Mouse (Mus musculus) kidney, embryonic 15.5 days (tissue): ENCODE data around the gene B230104I21Rik. TPM values are rescaled to one million over a fixed set of nuclear protein-coding genes. Genes with fewer than 3 reads are reported as not detected.

ENCODE experiments used
- ATAC-seq: fragments of 200-750 bp; cut with Nextera tagmentation; replicated peaks from 2 replicates; pipeline ENCODE4 v1.8.0; 2017; ENCODE audit warnings: moderate TSS enrichment; ENCODE audit not compliant: low FRiP score
- H3K27ac ChIP-seq: fragments of 300-500 bp; sonication (generic); 2 replicates; pipeline ENCODE4 v1.5.1; 2015; ENCODE audit warnings: mild to moderate bottlenecking, inconsistent platforms
- H3K27me3 ChIP-seq: fragments of 300-500 bp; sonication (generic); 2 replicates; pipeline ENCODE4 v1.6.1; 2015; ENCODE audit warnings: inconsistent platforms
- H3K36me3 ChIP-seq: fragments of 300-500 bp; sonication (generic); 2 replicates; pipeline ENCODE4 v1.6.1; 2015; ENCODE audit warnings: inconsistent platforms
- H3K4me1 ChIP-seq: fragments of 300-500 bp; sonication (generic); 2 replicates; pipeline ENCODE4 v1.6.1; 2015; ENCODE audit warnings: inconsistent platforms
- H3K4me2 ChIP-seq: fragments of 300-500 bp; sonication (generic); 2 replicates; pipeline ENCODE4 v1.6.1; 2015; ENCODE audit warnings: moderate library complexity, mild to moderate bottlenecking, inconsistent platforms
- H3K4me3 ChIP-seq: fragments of 300-500 bp; sonication (generic); replicated peaks from 2 replicates; pipeline ENCODE4 v1.5.1; 2015; ENCODE audit warnings: mild to moderate bottlenecking, inconsistent platforms
- H3K9ac ChIP-seq: fragments of 300-500 bp; sonication (generic); 2 replicates; pipeline ENCODE4 v1.6.1; 2015; ENCODE audit warnings: mild to moderate bottlenecking, inconsistent platforms
- H3K9me3 ChIP-seq: fragments of 300-500 bp; sonication (generic); replicated peaks from 2 replicates; pipeline ENCODE4 v1.6.1; 2016; ENCODE audit warnings: inconsistent platforms
- WGBS: fragments of 180-500 bp; shearing (Covaris S2); methylation state at CpG from one replicate; pipeline ENCODE4 v1.1.7; 2015; ENCODE audit warnings: mixed read lengths; 5-methylcytosine and 5-hydroxymethylcytosine counted together
- polyA plus RNA-seq: library from polyadenylated mRNA; unstranded; fragments of >200 nt; fragmentation: Nextera tagmentation; extraction: Ambion mirVana; gene quantifications from 2 replicates; pipeline ENCODE4 v1.2.1, GENCODE M21; 2015

Gene B230104I21Rik
- not detected in 2 replicates for polyA plus RNA-seq

DNA sequence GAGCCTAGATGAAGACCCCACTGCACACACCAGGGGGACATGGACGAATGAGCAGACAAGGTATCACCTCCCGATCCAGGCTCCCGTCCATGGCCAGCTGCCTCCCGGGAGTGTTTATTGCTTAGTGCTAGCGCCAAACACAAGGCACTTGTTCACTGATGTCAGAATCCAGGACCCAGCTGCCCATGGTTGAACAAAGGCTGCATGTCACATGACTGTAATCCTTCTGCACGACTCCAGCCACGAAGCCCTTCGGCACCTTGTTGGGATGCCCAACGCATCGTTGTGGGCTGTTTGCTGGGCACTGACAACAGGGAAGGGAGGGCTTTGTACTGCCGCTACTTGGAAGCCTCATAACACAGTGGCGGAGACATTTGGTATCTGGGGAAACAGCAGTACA, at the start of gene B230104I21Rik:
B230104I21Rik (plus strand) TSS at position 367 of the 400 bp plus-strand sequence.
- ATAC-seq: no peak
- WGBS: 43% methylated on average over 12 of the region's 12 CpGs

DNA sequence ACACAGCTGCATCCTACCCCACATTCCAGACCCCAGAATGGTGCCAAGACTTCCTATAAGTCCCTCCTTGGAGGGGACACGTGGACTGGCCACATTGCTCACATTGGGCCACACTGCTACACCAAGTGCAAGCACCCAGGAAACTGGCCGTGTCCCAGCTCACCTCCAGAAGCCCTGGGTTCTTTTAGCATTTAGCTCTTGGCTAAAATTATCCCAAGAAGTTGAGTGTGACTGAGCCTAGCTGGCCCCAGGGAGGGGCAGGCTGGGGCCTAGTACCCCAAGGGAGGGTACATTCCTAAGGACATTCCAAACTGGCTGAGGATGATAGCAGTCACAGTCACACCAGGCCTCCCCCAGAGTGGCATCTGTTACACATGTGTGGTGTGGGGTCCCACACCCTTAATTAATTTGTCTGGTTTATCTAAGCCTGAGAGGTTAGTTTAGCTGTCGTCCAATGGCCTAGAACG, 42.2 kb upstream of the B230104I21Rik start:
- Histone ChIP-seq H3K27ac (peak overlapping the region; percentile 85), H3K9me3 (no peaks in the 10 kb centered on the region), H3K27me3 (peaks cover 10% of the 10 kb centered on the region), H3K36me3 (0 out of 2 replicates have a peak, but pooled peaks cover 11% of the 10 kb centered on the region), H3K4me3 (no peak overlapping the region), H3K9ac (no peak overlapping the region), H3K4me1 (peaks cover 61% of the 10 kb centered on the region), H3K4me2 (peak overlapping the region; percentile 28)
- 36% methylated on average over 4 of the region's 4 CpGs for WGBS
- peak; percentile 61 for ATAC-seq

More for the DNA sequence above, at the start of gene B230104I21Rik:
- Histone ChIP-seq H3K4me1 (peaks cover 64% of the 10 kb centered on the region), H3K27ac (peak within 1 kb of the TSS; percentile 74), H3K9ac (no peak within 1 kb of the TSS; the same call in 1 of the 2 replicates), H3K4me3 (peak within 1 kb of the TSS; percentile 19), H3K4me2 (peak within 1 kb of the TSS; percentile 48), H3K27me3 (peaks cover 100% of the 10 kb centered on the region), H3K36me3 (no peaks in the 10 kb centered on the region), H3K9me3 (no peaks in the 10 kb centered on the region)

DNA sequence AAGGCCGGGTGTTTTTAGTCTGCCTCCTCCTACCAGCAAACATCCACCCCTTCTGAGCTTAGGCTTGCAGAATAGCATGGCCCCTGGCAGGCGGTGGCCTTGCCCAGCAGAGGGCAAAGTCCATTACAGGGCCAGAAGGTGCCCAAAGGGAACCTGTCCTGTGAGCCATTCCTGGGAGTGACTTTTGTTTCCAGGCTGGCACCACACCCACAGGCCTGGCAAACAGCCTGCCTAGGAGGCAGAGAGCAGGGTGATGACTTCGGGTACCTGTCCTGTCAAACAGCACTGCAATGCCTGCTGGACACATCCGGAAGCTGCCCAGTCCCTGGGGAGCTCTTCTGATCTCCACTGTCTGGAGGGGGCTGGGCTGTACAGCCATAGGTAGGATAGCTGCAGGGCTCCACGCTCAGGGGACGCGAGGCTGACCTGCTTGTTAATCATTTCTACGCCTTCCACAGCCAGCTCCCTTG, 41.6 kb upstream of the B230104I21Rik start:
- ATAC-seq: peak; percentile 83
- Histone ChIP-seq H3K36me3 (0 out of 2 replicates have a peak, but pooled peaks cover 7% of the 10 kb centered on the region), H3K4me3 (no peak overlapping the region), H3K27me3 (peaks cover 15% of the 10 kb centered on the region), H3K4me1 (peaks cover 63% of the 10 kb centered on the region), H3K4me2 (peak overlapping the region; percentile 28; the same call in 1 of the 2 replicates), H3K27ac (peak overlapping the region; percentile 85), H3K9me3 (no peaks in the 10 kb centered on the region), H3K9ac (no peak overlapping the region)
- WGBS: 9% methylated on average over 8 of the region's 8 CpGs

DNA sequence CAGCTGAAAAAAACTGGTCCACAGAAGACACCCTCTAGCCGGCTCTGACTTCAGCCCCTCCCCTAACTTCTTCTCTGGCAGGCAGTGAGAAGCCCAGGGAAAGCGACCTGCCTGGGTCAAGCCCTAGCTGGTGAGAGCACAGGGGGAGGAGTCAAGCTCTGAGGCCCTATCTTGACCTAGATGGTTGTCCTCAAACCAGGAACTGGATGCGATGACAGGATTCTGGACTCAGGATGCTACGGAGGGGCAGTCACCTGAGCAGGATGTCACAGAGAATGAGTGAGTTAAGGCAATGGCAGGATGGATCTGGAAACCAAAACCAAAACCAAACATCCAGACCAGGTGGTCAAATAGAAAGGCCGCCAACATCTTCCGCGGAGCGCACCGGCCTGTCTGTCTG, 38.2 kb upstream of the B230104I21Rik start:
- WGBS: 38% methylated on average over 9 of the region's 9 CpGs
- no peak; the same call in 1 of the 2 replicates for ATAC-seq
- H3K4me2 ChIP-seq: peak overlapping the region; percentile 82
- no peaks in the 10 kb centered on the region for H3K9me3 ChIP-seq
- H3K4me1 ChIP-seq: peaks cover 78% of the 10 kb centered on the region
- no peak overlapping the region for H3K9ac ChIP-seq
- peak overlapping the region; percentile 72 for H3K27ac ChIP-seq
- no peaks in the 10 kb centered on the region for H3K36me3 ChIP-seq
- H3K4me3 ChIP-seq: peak overlapping the region; percentile 10
- peaks cover 38% of the 10 kb centered on the region for H3K27me3 ChIP-seq

DNA sequence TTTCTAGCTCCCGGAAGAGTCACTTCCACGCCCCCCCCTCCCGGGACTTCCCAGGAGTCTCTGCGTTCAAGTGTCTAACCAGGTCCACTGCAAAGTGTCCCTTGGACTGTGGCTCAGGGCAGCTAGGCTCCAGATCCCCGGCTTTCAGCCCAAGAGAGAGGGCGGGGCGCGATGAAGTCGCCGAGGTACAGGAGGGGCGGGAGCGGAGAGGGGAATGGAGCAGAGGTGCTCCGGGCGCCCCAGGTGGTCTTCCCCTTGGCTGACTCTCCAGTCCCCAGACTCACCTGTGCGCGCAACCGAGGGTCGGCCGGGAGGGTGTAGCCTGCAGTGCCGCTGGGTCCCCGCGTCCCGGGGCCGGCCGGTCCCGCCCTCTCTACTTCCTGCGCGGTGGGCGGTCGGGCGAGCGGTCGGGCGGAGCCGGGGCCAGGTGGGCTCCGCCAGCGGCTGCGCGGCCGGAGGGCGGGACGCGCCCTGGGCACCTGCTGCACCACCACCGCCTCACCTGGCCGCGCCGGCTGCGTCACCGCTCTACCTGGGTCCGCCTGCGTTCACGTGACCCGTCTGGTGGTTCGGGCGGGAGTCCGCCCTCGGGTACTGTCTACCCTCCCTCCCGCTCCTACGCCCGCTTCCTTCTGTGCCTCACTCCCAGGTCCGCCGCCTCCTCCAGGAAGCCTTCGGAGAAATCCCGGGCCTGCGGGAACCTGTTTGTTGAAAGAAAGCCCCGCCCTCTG, 36.2 kb upstream of the B230104I21Rik start:
- H3K9ac ChIP-seq: peak overlapping the region; percentile 37

DNA sequence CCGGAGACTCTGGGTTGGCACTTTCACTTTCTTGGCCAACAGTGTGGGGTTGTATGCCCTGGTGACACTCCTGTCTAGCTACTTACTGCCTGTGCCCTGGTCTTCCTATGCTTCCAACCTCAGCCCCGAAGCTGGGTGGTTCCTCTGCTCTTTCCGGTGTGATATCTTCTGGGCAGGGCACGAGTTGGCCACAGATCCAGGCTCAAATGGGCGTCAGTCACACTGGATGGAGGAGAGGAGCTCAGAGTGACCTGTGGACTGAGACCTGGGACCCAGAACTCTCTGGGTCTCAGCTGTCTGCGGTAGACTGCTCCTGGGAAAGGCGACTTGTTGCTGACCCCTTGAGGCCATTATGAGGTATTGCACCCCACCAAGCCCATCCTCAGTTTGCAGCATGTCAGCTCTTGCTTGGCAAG, 34.5 kb upstream of the B230104I21Rik start, which contains the start of gene Arhgef16:
Arhgef16 (minus strand) TSS at position 211 of the 416 bp plus-strand sequence.
- 27% methylated on average over 7 of the region's 7 CpGs for WGBS
- Histone ChIP-seq H3K27me3 (peaks cover 41% of the 10 kb centered on the region), H3K4me2 (no peak within 1 kb of the TSS; the same call in 1 of the 2 replicates), H3K9ac (no peak within 1 kb of the TSS), H3K36me3 (no peaks in the 10 kb centered on the region), H3K9me3 (no peaks in the 10 kb centered on the region), H3K4me1 (peaks cover 43% of the 10 kb centered on the region), H3K4me3 (no peak within 1 kb of the TSS; the same call in 1 of the 2 replicates), H3K27ac (no peak within 1 kb of the TSS)
- ATAC-seq: 0 out of 2 replicates have a peak, but pooled peaks have one; percentile 19

More for the DNA sequence above, 36.2 kb upstream of the B230104I21Rik start:
- WGBS: under 1% methylated on average over 64 of the region's 66 CpGs
- H3K27ac ChIP-seq: peak overlapping the region; percentile 88
- H3K36me3 ChIP-seq: no peaks in the 10 kb centered on the region
- H3K4me1 ChIP-seq: peaks cover 59% of the 10 kb centered on the region
- H3K4me3 ChIP-seq: peak overlapping the region; percentile 51
- H3K4me2 ChIP-seq: peak overlapping the region; percentile 82
- H3K9me3 ChIP-seq: no peaks in the 10 kb centered on the region
- peak; percentile 77 for ATAC-seq
- H3K27me3 ChIP-seq: peaks cover 41% of the 10 kb centered on the region

DNA sequence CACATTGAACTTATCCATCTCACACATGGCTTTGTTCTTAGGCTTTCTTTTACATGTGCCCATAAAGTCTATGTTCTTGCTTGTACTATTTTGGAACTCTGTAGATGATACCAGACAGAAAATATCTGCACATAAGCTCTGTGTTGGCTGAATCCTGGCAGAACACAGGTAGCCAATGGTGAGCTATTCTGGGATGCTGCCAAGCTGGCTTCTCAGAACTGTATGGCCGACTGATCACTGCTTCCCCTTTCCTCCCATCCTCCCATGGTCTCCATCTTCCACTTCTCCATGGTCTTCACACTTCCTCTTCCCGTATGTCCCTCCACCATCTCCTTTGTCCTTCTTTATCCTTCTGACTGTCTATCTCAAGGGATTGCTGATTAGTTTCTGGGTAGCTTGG, 26.8 kb upstream of the B230104I21Rik start:
- Histone ChIP-seq H3K9ac (no peak overlapping the region), H3K27ac (no peak overlapping the region), H3K9me3 (no peaks in the 10 kb centered on the region), H3K4me3 (no peak overlapping the region), H3K27me3 (no peaks in the 10 kb centered on the region), H3K4me1 (no peaks in the 10 kb centered on the region), H3K4me2 (no peak overlapping the region), H3K36me3 (no peaks in the 10 kb centered on the region)
- 76% methylated on average over 2 of the region's 2 CpGs for WGBS
- ATAC-seq: no peak

DNA sequence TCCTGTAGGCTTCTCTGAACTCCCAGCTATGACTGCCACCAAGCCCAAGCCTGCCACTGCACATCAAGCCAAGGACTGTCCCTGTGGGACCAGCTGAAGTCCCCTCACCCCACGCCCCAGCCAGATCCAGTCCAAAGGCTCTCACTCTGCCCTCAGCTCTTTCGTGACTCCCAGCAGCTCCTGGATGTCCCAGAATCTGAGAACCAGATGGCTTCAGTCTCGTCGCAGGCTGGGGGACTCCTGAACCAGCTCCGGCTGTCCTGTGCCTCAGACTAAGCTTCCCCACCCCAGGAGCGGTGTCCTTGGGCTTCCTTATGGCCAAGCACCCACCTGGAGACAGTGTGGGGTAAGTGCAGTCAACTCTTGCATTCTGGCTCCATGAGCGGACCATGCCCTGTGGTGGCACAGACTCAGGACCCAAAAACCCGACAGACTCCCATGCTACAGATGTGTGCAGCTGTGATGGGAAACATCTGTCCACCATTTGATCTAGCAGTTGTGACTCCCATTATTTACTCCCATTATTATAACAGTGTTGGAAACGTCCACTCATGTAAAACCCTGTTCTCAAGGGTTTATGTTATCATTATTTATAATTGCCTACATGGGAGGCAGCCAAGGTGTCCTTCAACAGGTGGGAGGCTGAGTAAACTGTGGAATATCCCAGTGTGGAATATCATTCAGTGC, 25.2 kb upstream of the B230104I21Rik start:
- no peaks in the 10 kb centered on the region for H3K9me3 ChIP-seq
- 59% methylated on average over 9 of the region's 9 CpGs for WGBS
- no peak overlapping the region for H3K27ac ChIP-seq
- ATAC-seq: no peak
- no peak overlapping the region for H3K4me3 ChIP-seq
- H3K27me3 ChIP-seq: no peaks in the 10 kb centered on the region
- H3K36me3 ChIP-seq: no peaks in the 10 kb centered on the region
- no peaks in the 10 kb centered on the region for H3K4me1 ChIP-seq
- H3K4me2 ChIP-seq: no peak overlapping the region
- H3K9ac ChIP-seq: no peak overlapping the region

DNA sequence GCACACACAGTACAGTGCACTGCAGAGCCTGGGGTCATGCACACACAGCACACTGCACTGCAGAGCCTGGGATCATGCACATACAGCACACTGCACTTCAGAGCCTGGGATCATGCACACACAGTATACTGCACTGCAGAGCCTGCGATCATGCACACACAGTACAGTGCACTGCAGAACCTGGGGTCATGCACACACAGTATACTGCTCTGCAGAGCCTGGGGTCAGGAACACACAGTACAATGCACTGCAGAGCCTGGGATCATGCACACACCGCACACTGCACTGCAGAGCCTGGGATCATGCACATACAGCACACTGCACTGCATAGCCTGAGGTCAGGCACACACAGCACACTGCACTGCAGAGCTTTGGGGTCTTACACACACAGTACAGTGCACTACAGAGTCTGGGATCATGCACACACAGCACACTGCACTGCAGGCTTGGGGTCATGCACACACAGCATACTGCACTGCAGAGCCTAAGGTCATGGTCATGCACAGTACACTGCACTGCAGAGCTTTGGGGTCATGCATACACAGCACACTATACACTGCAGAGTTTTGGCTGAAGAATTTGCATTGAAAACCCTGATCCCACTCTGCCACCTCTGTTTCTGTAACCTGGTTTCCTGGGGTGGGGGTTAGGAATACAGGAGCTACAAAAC, 23.6 kb upstream of the B230104I21Rik start:
- Histone ChIP-seq H3K9ac (no peak overlapping the region), H3K36me3 (no peaks in the 10 kb centered on the region), H3K4me3 (no peak overlapping the region), H3K27me3 (no peaks in the 10 kb centered on the region), H3K4me1 (no peaks in the 10 kb centered on the region), H3K4me2 (no peak overlapping the region), H3K27ac (no peak overlapping the region), H3K9me3 (no peaks in the 10 kb centered on the region)
- 0 out of 2 replicates have a peak, but pooled peaks have one; percentile 49 for ATAC-seq
- 82% methylated on average over 2 of the region's 2 CpGs for WGBS

DNA sequence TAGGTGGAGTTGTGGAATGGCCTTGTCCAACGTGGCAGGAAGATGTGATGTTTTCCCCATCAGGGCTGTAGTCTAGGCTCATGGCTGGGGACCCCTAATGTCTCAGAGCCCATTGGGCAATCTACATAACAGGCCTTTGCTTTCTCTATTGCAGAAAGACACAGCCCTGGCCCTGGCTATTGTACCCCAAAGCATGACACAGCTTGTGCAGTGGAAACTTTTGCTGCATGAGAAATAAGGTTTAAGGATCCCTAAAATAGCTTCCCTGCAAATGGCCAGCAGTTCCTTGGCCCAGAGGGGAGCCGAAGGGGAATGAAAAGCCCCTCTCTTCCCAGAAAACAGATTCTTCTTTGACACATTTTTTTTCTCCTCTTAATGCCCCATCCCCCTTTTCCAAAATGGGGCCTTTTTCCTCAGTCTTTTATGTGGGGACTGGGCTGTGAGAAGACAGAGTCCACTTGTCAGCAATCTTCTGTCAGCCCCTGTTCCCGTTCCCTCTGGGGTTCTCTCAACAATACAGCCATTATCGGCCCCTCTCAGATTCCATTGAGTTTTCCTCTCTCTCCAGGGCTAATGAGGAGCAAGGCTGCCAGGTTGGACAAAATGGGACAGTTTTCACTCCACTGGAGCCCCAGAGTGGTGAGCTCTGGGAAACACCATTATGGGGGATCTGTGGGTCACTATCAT, 22.8 kb upstream of the B230104I21Rik start:
- H3K4me1 ChIP-seq: no peaks in the 10 kb centered on the region
- H3K27ac ChIP-seq: no peak overlapping the region
- H3K9ac ChIP-seq: no peak overlapping the region
- no peaks in the 10 kb centered on the region for H3K36me3 ChIP-seq
- H3K9me3 ChIP-seq: no peaks in the 10 kb centered on the region
- H3K4me3 ChIP-seq: no peak overlapping the region
- whole genome bisulfite sequencing: 58% methylated on average over 4 of the region's 4 CpGs
- 0 out of 2 replicates have a peak, but pooled peaks cover 4% of the 10 kb centered on the region for H3K27me3 ChIP-seq
- no peak overlapping the region for H3K4me2 ChIP-seq
- no peak for ATAC-seq

DNA sequence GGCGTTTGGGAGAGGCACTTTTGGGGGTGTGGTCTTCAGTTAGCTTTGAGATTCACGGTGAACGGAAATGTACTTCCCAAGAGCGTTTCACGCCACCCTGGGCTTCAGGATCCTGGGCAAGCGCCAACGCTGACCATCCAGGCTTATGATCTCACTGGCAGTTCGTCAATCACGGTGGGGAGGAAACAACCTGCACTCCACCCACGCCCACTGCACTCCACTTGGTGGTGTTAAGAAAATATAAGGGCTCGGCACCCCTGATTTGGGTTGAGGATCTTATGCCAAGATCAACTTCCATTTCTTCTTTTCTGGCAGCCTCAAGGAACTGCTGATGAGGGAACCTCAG, 22.3 kb upstream of the B230104I21Rik start:
- no peak for ATAC-seq

More for the DNA sequence above, 22.3 kb upstream of the B230104I21Rik start:
- 74% methylated on average over 11 of the region's 11 CpGs for whole genome bisulfite sequencing
- no peak overlapping the region for H3K4me3 ChIP-seq
- no peaks in the 10 kb centered on the region for H3K4me1 ChIP-seq
- H3K27me3 ChIP-seq: 0 out of 2 replicates have a peak, but pooled peaks cover 4% of the 10 kb centered on the region
- H3K36me3 ChIP-seq: no peaks in the 10 kb centered on the region
- H3K27ac ChIP-seq: no peak overlapping the region
- H3K4me2 ChIP-seq: no peak overlapping the region
- no peak overlapping the region for H3K9ac ChIP-seq
- no peaks in the 10 kb centered on the region for H3K9me3 ChIP-seq
